Mouse (Mus musculus) spleen, embryonic (tissue): ENCODE measurements around the gene Ndufa6.
"Not testable (repeated sequence)": the region's sequence is repeated elsewhere in the genome, so short reads cannot be mapped to it uniquely, and the experiment has no call there.

ENCODE experiments used
- CTCF ChIA-PET: fragments of 350-600 bp; sonication (Branson Sonifier 250); formaldehyde crosslinking; loops from one replicate; lab custom pipeline; 2022; lab: Charles Lee

Gene Ndufa6

GRCm38 (mm10) chr15:82354126-82354945, at the start of gene Ndufa6:
Ndufa6 (minus strand) TSS chr15:82354322.
- CTCF ChIA-PET, result no interaction called here

GRCm38 (mm10) chr15:82403606-82404005, 49.5 kb upstream of the Ndufa6 start:
- CTCF ChIA-PET, result no interaction called here

- CTCF ChIA-PET, result no interaction called here
These were observed 48.6 kb upstream of the Ndufa6 start for GRCm38 (mm10) chr15:82402741-82403140.

- CTCF ChIA-PET, result no interaction called here
These were observed 48.0 kb upstream of the Ndufa6 start for GRCm38 (mm10) chr15:82402106-82402505.

- CTCF ChIA-PET, result no interaction called here
These were observed 47.4 kb upstream of the Ndufa6 start for GRCm38 (mm10) chr15:82401516-82401915.

- CTCF ChIA-PET, result not testable (repeated sequence)
These were observed 41.8 kb upstream of the Ndufa6 start for GRCm38 (mm10) chr15:82395955-82396354.

- CTCF ChIA-PET, result not testable (repeated sequence)
These were observed 39.8 kb upstream of the Ndufa6 start, which contains the start of gene Cyp2d11 for GRCm38 (mm10) chr15:82393922-82394321. Cyp2d11 (minus strand) TSS chr15:82394022.

- CTCF ChIA-PET, result not testable (repeated sequence)
These were observed 35.8 kb upstream of the Ndufa6 start for GRCm38 (mm10) chr15:82389916-82390315.

GRCm38 (mm10) chr15:82385729-82386128, 31.6 kb upstream of the Ndufa6 start:
- CTCF ChIA-PET, result no interaction called here

GRCm38 (mm10) chr15:82382441-82382840, 28.3 kb upstream of the Ndufa6 start:
- CTCF ChIA-PET, result no interaction called here

GRCm38 (mm10) chr15:82380714-82381062, 26.6 kb upstream of the Ndufa6 start:
- CTCF ChIA-PET, result no interaction called here

- CTCF ChIA-PET, result no interaction called here
These were observed 26.0 kb upstream of the Ndufa6 start, which contains the start of gene Cyp2d22 for GRCm38 (mm10) chr15:82379871-82380713. Cyp2d22 (minus strand) TSS chr15:82380260.

GRCm38 (mm10) chr15:82379511-82379870, 25.4 kb upstream of the Ndufa6 start:
- CTCF ChIA-PET, result no interaction called here

GRCm38 (mm10) chr15:82378261-82379180, 24.4 kb upstream of the Ndufa6 start:
- CTCF ChIA-PET, result no interaction called here

- CTCF ChIA-PET, result no interaction called here
These were observed 23.6 kb upstream of the Ndufa6 start for GRCm38 (mm10) chr15:82377701-82378100.

GRCm38 (mm10) chr15:82376393-82377138, 22.4 kb upstream of the Ndufa6 start:
- CTCF ChIA-PET, result no interaction called here

- CTCF ChIA-PET, result interaction anchor here (0.5 kb wide), 1 partner anchor 516 kb away, joined by 3 read pairs; no protein-coding TSS in a partner anchor
These were observed 21.7 kb upstream of the Ndufa6 start for GRCm38 (mm10) chr15:82375855-82376254.

- CTCF ChIA-PET, result no interaction called here
These were observed 20.3 kb upstream of the Ndufa6 start for GRCm38 (mm10) chr15:82374437-82374836.

- CTCF ChIA-PET, result no interaction called here
These were observed 18.9 kb upstream of the Ndufa6 start for GRCm38 (mm10) chr15:82372991-82373390.

- CTCF ChIA-PET, result no interaction called here
These were observed 18.3 kb upstream of the Ndufa6 start for GRCm38 (mm10) chr15:82372446-82372845.

- CTCF ChIA-PET, result no interaction called here
These were observed 14.7 kb upstream of the Ndufa6 start for GRCm38 (mm10) chr15:82368851-82369250.
